Mouse (Mus musculus) stomach, postnatal 0 days (tissue): ENCODE results near the gene Capn15. TPM values are rescaled to one million over a fixed set of nuclear protein-coding genes. Genes with fewer than 3 reads are reported as not detected.

Source experiments
- ATAC-seq: fragments of 200-750 bp; cut with Nextera tagmentation; 2 replicates; pipeline ENCODE4 v1.8.0; 2017; ENCODE audit not compliant: low FRiP score, low TSS enrichment
- DNase-seq: peaks from one replicate; pipeline ENCODE4 v3.0.0-alpha.2; 2016; ENCODE audit warnings: low spot score
- H3K27ac ChIP-seq: fragments of 300-500 bp; sonication (generic); replicated peaks from 2 replicates; pipeline ENCODE4 v1.5.1; 2014; ENCODE audit warnings: mild to moderate bottlenecking, control low read depth
- H3K27me3 ChIP-seq: fragments of 300-500 bp; sonication (generic); 2 replicates; pipeline ENCODE4 v1.6.1; 2014; ENCODE audit warnings: low read length; ENCODE audit not compliant: control insufficient read depth, insufficient read depth
- H3K36me3 ChIP-seq: fragments of 300-500 bp; sonication (generic); 2 replicates; pipeline ENCODE4 v1.6.1; 2014; ENCODE audit warnings: low read length, mixed read lengths; ENCODE audit not compliant: control insufficient read depth, insufficient read depth
- H3K4me1 ChIP-seq: fragments of 300-500 bp; sonication (generic); replicated peaks from 2 replicates; pipeline ENCODE4 v1.6.1; 2014; ENCODE audit warnings: antibody characterized with exemption; ENCODE audit not compliant: control insufficient read depth, insufficient read depth
- H3K4me2 ChIP-seq: fragments of 300-500 bp; sonication (generic); replicated peaks from 2 replicates; pipeline ENCODE4 v1.6.1; 2014; ENCODE audit warnings: low read depth, mild to moderate bottlenecking, control low read depth, moderate library complexity
- H3K4me3 ChIP-seq: fragments of 300-500 bp; sonication (generic); 2 replicates; pipeline ENCODE4 v1.5.1; 2014; ENCODE audit warnings: low read depth, low read length, control low read depth
- H3K9ac ChIP-seq: fragments of 300-500 bp; sonication (generic); 2 replicates; pipeline ENCODE4 v1.6.1; 2014; ENCODE audit warnings: mild to moderate bottlenecking, low read length, control low read depth, mixed read lengths
- H3K9me3 ChIP-seq: fragments of 300-500 bp; sonication (generic); 2 replicates; pipeline ENCODE4 v1.6.1; 2016; ENCODE audit warnings: low read length; ENCODE audit not compliant: control insufficient read depth
- CTCF ChIP-seq: IDR thresholded peaks from 2 replicates; pipeline ENCODE4 v1.5.1; 2016; ENCODE audit warnings: antibody characterized with exemption, low read depth, mild to moderate bottlenecking, moderate library complexity
- EP300 ChIP-seq: optimal IDR thresholded peaks from 2 replicates; pipeline ENCODE3; 2016; ENCODE audit warnings: antibody characterized with exemption
- WGBS: fragments of 180-500 bp; shearing (Covaris S2); extraction: QIAGEN DNeasy Blood & Tissue Kit; methylation state at CpG from one replicate; pipeline ENCODE4 v1.1.7; 2014; 5-methylcytosine and 5-hydroxymethylcytosine counted together
- polyA plus RNA-seq: library from polyadenylated mRNA; unstranded; fragments of >200 nt; fragmentation: Nextera tagmentation; extraction: Ambion mirVana; gene quantifications from 2 replicates; pipeline ENCODE4 v1.2.1, GENCODE M21; 2015

The Capn15 gene
- polyA plus RNA-seq, 1 experiment from 2014 or later: 12.5 TPM

DNA sequence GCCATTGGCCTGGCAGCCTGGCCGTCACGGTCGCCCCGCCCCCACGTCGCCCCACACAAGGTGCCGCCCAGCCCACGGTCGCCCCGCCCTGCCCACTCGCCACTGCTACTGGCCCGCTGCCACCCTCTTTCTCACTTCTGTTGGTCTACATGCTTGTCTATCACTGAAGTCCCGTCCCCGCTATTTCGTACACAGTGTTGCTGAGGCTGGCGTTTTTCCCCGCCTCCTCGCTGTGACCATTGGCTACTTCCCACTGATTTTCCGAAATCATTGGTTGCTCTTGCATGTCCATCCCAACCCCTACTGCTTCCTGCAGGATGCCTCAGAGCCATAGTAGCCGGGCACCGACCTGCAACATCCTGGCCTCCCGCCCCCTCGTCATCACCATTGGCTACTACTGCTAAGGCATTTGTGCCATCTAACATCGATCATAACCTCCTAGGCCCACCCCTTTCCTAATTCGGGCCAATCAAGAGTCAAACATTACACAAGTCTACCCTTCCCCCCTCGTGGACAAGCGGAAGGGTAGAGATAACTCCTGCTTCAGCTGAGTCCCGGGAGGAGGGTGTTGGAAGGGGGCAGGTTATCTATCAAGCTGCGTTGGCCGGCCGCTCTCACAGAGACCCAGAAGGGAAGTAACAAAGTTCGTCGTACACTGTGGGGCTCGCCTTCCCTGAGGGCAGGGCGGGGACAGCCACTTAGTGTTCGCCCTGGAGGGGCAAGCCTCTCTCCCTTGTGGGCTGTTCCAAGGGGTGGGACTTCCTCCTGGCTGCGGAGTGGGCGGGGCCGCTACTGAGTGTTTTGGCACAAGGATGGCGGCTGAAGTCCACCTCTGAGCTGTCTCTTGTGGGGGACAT is 65.6 kb downstream of the Capn15 start:
- Histone ChIP-seq H3K9ac (peak overlapping the region; percentile 94), H3K27me3 (no peaks in the 10 kb centered on the region), H3K4me3 (peak overlapping the region; percentile 92), H3K4me2 (peak overlapping the region; percentile 65), H3K27ac (peak overlapping the region; percentile 95), H3K36me3 (no peaks in the 10 kb centered on the region; the same call in 1 of the 2 replicates), H3K9me3 (no peaks in the 10 kb centered on the region), H3K4me1 (no peaks in the 10 kb centered on the region; the same call in none of the 2 replicates)
- 0% methylated on average over 37 of the region's 40 CpGs for WGBS
- peak; percentile 97 for ATAC-seq
- peak; percentile 100 for DNase-seq
- TF ChIP-seq EP300 (no peak), CTCF (no peak)

DNA sequence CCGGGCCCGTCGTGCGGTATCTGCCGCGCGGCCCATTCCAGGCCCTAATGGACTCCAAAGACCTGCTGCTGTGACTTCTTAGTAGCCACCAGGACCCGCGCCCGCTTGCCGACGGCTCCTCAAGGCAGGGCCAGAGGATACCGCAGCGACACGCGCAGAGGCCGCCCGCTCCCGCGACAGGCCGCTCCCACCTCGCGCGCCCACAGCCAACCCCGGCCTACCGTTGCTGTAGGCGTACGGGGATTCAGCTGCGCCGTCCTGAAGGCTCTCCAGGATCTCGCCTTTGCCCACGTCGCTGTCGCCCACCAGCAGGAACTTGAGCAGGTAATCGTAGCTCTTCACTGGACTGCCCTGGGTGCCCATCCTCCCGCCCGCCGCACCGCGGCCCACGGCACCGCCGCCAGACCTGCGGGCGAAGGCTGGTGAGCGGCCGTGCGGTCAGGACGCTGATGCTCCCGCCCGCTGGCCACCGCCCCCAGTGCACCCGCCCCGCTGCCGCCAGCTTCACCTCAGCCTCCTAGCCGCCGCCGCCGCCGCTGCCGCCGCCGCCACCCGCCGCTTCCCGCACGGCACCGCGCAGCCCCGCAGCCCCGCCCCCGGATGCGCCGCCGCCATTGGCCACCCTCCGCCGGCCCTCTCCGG is 66.3 kb downstream of the Capn15 start, which contains the start of gene Rab40c:
Gene Rab40c (minus strand): TSS at position 584 of the 642 bp plus-strand sequence.
- Histone ChIP-seq H3K9ac (peak within 1 kb of the TSS; percentile 94), H3K36me3 (no peaks in the 10 kb centered on the region), H3K4me2 (peak within 1 kb of the TSS; percentile 96), H3K4me1 (no peaks in the 10 kb centered on the region; the same call in none of the 2 replicates), H3K27me3 (no peaks in the 10 kb centered on the region), H3K27ac (peak within 1 kb of the TSS; percentile 95), H3K9me3 (no peaks in the 10 kb centered on the region), H3K4me3 (peak within 1 kb of the TSS; percentile 92)
- peak; percentile 66 for DNase-seq
- TF ChIP-seq CTCF (no peak), EP300 (no peak)
- ATAC-seq: no peak
- WGBS: under 1% methylated on average over 49 of the region's 78 CpGs

DNA sequence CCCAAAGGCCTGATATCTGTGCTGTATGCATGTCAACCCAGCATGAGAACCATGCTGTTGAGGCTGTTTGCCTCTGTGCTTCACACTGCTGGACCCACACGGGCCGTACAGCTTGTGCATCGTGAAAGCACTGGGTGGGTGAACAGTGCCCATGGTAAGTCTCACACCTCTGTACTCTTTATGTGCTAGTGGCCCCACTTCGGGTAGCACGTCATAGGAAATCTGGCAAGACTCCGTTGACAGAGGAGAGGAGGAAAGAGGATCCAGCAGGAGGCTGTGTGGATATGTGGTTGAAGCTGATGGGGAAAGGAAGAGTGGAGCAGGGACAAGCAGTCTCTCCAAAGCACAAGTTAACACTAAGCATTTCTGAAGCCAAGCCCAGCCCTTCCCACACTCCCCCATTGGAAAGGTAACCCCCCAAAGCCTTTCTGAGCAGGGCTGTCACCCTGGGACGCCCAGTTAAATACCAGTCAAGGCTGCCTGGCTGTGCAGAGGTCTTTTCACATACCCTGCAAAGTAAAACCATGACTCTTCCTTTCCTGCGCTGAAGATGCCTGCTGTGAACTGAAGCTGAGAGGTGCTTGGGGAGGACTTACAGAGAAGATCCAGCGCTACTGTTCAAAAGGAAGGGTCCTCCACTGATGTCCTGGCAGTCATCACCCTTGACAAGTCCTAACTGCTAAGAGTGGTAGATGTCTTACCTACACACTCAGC is 67.4 kb downstream of the Capn15 start:
- Histone ChIP-seq H3K9ac (peak overlapping the region; percentile 94), H3K27me3 (no peaks in the 10 kb centered on the region), H3K4me2 (peak overlapping the region; percentile 96), H3K27ac (peak overlapping the region; percentile 93), H3K9me3 (no peaks in the 10 kb centered on the region), H3K4me3 (peak overlapping the region; percentile 92), H3K36me3 (no peaks in the 10 kb centered on the region), H3K4me1 (no peaks in the 10 kb centered on the region; the same call in none of the 2 replicates)
- DNase-seq (no peak), ATAC-seq (no peak)
- WGBS: 75% methylated on average over 9 of the region's 9 CpGs
- TF ChIP-seq CTCF: no peak
- TF ChIP-seq EP300: no peak

DNA sequence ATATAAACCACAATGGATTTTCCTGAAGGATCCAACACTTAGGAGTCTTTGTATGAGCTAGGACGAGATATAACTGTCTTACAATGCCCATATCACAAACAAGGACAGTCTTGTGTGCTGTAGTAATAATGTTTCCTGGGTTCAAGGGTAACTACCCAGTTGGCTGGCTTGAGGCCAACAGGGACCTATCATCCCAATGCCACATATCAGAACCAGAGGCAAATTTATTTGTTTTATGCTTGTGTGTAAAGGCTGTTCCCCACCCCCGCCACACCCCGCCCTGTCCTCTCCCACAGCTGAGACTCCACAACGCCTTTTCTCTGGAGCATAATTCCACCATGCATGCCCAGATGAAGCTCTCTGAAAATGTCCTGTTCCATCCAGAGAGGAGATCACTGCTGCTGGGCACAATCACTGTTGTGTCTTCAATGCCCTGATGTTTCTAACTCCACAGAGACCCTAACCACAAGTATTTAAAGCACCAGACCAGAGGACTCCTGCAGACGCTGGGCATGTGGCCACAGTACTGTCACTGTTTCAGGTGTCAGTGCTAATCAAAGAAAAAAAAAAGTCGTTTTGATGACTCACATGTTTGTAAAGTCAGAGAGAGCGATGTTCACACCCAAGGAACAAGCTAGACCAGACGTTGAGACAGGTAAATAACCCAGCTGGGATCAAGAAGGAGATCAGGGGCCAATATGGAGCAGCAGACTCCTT is 68.5 kb downstream of the Capn15 start:
- Histone ChIP-seq H3K27ac (peak overlapping the region; percentile 77), H3K36me3 (no peaks in the 10 kb centered on the region), H3K4me3 (no peak overlapping the region), H3K9ac (no peak overlapping the region), H3K9me3 (no peaks in the 10 kb centered on the region), H3K4me1 (no peaks in the 10 kb centered on the region; the same call in none of the 2 replicates), H3K27me3 (no peaks in the 10 kb centered on the region), H3K4me2 (peak overlapping the region; percentile 96; the same call in 1 of the 2 replicates)
- 44% methylated on average over 8 of the region's 8 CpGs for WGBS
- peak; percentile 71 for DNase-seq
- no peak for ATAC-seq
- TF ChIP-seq EP300 (no peak), CTCF (no peak)

DNA sequence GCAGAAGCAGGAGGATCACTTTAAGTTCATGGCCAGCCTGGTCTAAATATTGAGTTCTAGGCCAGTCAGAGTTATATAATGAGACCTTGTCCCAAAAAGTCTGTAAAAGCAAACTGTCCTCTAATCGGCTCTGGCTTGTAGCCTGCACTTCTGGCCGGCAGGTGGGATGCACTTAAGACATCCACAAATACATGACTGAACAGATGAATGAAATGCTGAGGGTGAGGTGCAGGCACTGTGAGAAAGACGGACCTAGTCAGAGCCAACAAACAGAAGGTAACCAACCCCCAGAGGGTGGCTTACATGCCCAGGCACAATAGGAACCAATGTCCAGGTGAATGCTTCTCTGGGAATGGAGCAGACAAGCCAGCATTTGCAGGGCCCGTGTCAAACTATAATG is 71.3 kb downstream of the Capn15 start:
- TF ChIP-seq CTCF: no peak
- no peak for TF ChIP-seq EP300
- Histone ChIP-seq H3K27ac (0 out of 2 replicates have a peak overlapping the region, but pooled peaks have one; percentile 30), H3K36me3 (no peaks in the 10 kb centered on the region), H3K4me2 (no peak overlapping the region), H3K9ac (no peak overlapping the region), H3K4me3 (no peak overlapping the region), H3K27me3 (no peaks in the 10 kb centered on the region), H3K9me3 (no peaks in the 10 kb centered on the region), H3K4me1 (no peaks in the 10 kb centered on the region; the same call in none of the 2 replicates)
- 70% methylated on average over 4 of the region's 4 CpGs for WGBS
- DNase-seq: no peak
- no peak for ATAC-seq
